Mouse (Mus musculus) kidney, postnatal 14 days (tissue): ENCODE data around the gene Gucy1b2.

Source experiments
- DNase-seq: peaks from one replicate; pipeline ENCODE4 v3.0.0; 2022; ENCODE audit warnings: mixed read lengths

Gucy1b2 gene

GRCm38 (mm10) chr14:62443840-62444430, 12.2 kb downstream of the Gucy1b2 start:
- no peak for DNase-seq

GRCm38 (mm10) chr14:62442971-62443370, 13.1 kb downstream of the Gucy1b2 start:
- no peak for DNase-seq

- DNase-seq: no peak
Observed at GRCm38 (mm10) chr14:62440036-62440435, 16.1 kb downstream of the Gucy1b2 start.

- peak; percentile 23 for DNase-seq
Observed at GRCm38 (mm10) chr14:62438236-62438635, 17.9 kb downstream of the Gucy1b2 start.

- no peak for DNase-seq
Observed at GRCm38 (mm10) chr14:62437806-62438205, 18.3 kb downstream of the Gucy1b2 start.

GRCm38 (mm10) chr14:62425277-62425691, 30.8 kb downstream of the Gucy1b2 start:
- no peak for DNase-seq

GRCm38 (mm10) chr14:62422265-62422664, 33.8 kb downstream of the Gucy1b2 start:
- DNase-seq: no peak

- no peak for DNase-seq
Observed at GRCm38 (mm10) chr14:62417501-62417900, 38.6 kb downstream of the Gucy1b2 start.

GRCm38 (mm10) chr14:62416742-62417134, 39.4 kb downstream of the Gucy1b2 start:
- peak; percentile 4 for DNase-seq

- no peak for DNase-seq
Observed at GRCm38 (mm10) chr14:62416007-62416741, 39.9 kb downstream of the Gucy1b2 start.

- DNase-seq: no peak
Observed at GRCm38 (mm10) chr14:62395346-62395745, 60.7 kb downstream of the Gucy1b2 start.

GRCm38 (mm10) chr14:62392754-62393153, 63.3 kb downstream of the Gucy1b2 start:
- no peak for DNase-seq

GRCm38 (mm10) chr14:62389729-62390536, 66.2 kb downstream of the Gucy1b2 start:
- DNase-seq: no peak

- DNase-seq: no peak
Observed at GRCm38 (mm10) chr14:62389064-62389728, 66.9 kb downstream of the Gucy1b2 start.

GRCm38 (mm10) chr14:62383786-62384299, 72.2 kb downstream of the Gucy1b2 start:
- DNase-seq: no peak

GRCm38 (mm10) chr14:62383109-62383508, 73.0 kb downstream of the Gucy1b2 start:
- DNase-seq: no peak

GRCm38 (mm10) chr14:62380606-62381005, 75.5 kb downstream of the Gucy1b2 start:
- no peak for DNase-seq

- DNase-seq: no peak
Observed at GRCm38 (mm10) chr14:62379391-62379790, 76.7 kb downstream of the Gucy1b2 start.

- no peak for DNase-seq
Observed at GRCm38 (mm10) chr14:62376115-62376514, 80.0 kb downstream of the Gucy1b2 start.

GRCm38 (mm10) chr14:62375694-62376093, 80.4 kb downstream of the Gucy1b2 start:
- DNase-seq: peak; percentile 65

GRCm38 (mm10) chr14:62374001-62374400, 82.1 kb downstream of the Gucy1b2 start:
- DNase-seq: no peak

GRCm38 (mm10) chr14:62370819-62371218, 85.3 kb downstream of the Gucy1b2 start:
- DNase-seq: peak; percentile 69

- DNase-seq: no peak
Observed at GRCm38 (mm10) chr14:62363774-62364173, 92.3 kb downstream of the Gucy1b2 start.
